Mouse (Mus musculus): Measurements from ENCODE around the gene Vmn2r115.
"Not testable (repeated sequence)": the region's sequence is repeated elsewhere in the genome, so short reads cannot be mapped to it uniquely, and the experiment has no call there.

GRCm38 (mm10) chr17:23312437-23312836, 31.1 kb upstream of the Vmn2r115 start, which contains the start of gene Vmn2r114:
- not testable (repeated sequence) for TF ChIP-seq CTCF (IDR thresholded peaks at IDR 0.05; ENCODE audit: borderline replicate concordance, insufficient read depth, low read depth, low read length); POLR2A (IDR thresholded peaks at IDR 0.05; ENCODE audit: borderline replicate concordance, insufficient read depth, low read length)

All from cerebellum, adult 2 months (tissue).